Mouse (Mus musculus): ENCODE measurements at regions not wholly inside any gene's neighbourhood (a gene's known extent, or its start where the extent isn't known, plus 50 kb on each side); places are given as distances from the start of the nearest gene placed in this dataset.

- no peak for TF ChIP-seq CTCF (IDR thresholded peaks at IDR 0.05; ENCODE audit: borderline replicate concordance, insufficient read depth, low read depth, low read length)
- TF ChIP-seq POLR2A (IDR thresholded peaks at IDR 0.05; ENCODE audit: borderline replicate concordance, insufficient read depth, low read length): no peak
Observed at GRCm38 (mm10) chr15:90435286-90435685, 211.2 kb downstream of the Alg10b start.

Measured in cerebellum, adult 2 months (tissue).